In the genomic region with DNA sequence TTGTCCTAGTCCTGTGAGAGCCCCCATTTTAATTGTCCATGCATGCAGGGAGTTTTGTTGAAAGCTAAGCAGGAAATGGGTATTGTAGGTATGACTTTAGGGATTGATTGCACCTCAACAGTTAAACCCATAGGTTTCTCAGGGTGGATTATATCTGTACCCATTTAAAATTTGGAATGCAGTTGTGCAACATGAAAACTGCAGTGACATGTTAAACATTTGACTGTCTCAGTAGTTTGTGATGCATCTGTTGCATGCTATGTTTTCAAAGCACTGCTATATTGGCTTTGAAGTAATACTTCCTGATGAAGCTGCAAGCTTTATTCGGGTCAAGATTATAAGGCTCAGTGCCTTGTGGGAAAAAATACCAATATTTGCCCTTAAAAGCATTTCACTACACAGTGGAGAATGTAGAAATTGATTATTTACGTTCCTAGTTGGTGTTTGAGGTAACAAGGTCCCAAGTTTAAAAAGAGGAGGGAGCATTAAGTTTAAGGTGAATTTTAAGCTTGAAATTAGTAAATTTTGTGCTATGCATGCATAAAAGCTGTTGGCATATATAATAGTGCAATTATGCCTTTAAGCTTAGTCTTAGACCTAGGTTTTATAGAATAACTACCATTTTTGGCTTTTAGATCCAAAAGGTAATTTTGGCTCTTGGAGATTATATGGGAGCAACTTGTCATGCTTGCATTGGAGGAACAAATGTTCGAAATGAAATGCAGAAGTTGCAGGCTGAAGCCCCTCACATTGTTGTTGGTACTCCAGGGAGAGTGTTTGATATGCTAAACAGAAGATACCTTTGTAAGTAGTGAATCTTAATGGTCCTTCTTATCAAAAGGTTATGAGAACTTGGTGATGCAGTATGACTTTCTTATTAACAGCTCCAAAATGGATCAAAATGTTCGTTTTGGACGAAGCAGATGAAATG, we compare ENCODE assay signal across 8 mouse cellular contexts. TPM values are rescaled to one million over a fixed set of nuclear protein-coding genes. Genes with fewer than 3 reads are reported as not detected.
DNase-seq lines count a peak whose midpoint lies in the region; ATAC-seq and TF ChIP-seq lines count a peak whose summit lies in the region.
"Had no signal": no experiment of that assay in that cellular context is flagged by ENCODE, and none has a peak within 500 bp of the region (broad histone marks: within the 10 kb centered on the region; RNA-seq: fewer than 3 reads in every experiment).

No protein-coding gene starts in this region.

- peak overlapping the region; percentile 90 for H3K4me2 ChIP-seq in lung, embryonic 16.5 days (ENCODE audit: low read depth, low read length)
- peak overlapping the region; percentile 91 for H3K4me2 ChIP-seq in limb, embryonic 12.5 days
- peak overlapping the region; percentile 76 for H3K4me2 ChIP-seq in stomach, embryonic 15.5 days

- H3K4me3 ChIP-seq in lung, embryonic 16.5 days (ENCODE audit: low read length), result peak overlapping the region; percentile 77
- H3K4me3 ChIP-seq in lung, adult 2 months (replicated peaks; ENCODE audit: extremely low read depth, low read depth, low read length), result no peak overlapping the region
- peak overlapping the region; percentile 98 for H3K4me3 ChIP-seq in embryonic fibroblast, embryonic 13.5 days (ENCODE audit: insufficient read depth, low read length)
- peak overlapping the region; percentile 97 for H3K4me3 ChIP-seq in limb, embryonic 12.5 days (replicated peaks)
- H3K4me3 ChIP-seq in stomach, embryonic 15.5 days (replicated peaks), result peak overlapping the region; percentile 91

- peaks cover 20% of the 10 kb centered on the region for H3K4me1 ChIP-seq in lung, embryonic 16.5 days (replicated peaks; ENCODE audit: control insufficient read depth, insufficient read depth, low read length)
- peaks cover 9% of the 10 kb centered on the region for H3K4me1 ChIP-seq in lung, adult 2 months (ENCODE audit: control insufficient read depth, insufficient read depth, low read length)
- H3K4me1 ChIP-seq in embryonic fibroblast, embryonic 13.5 days (ENCODE audit: control insufficient read depth, insufficient read depth, low read length), result no peaks in the 10 kb centered on the region
- H3K4me1 ChIP-seq in limb, embryonic 12.5 days (replicated peaks), result peaks cover 19% of the 10 kb centered on the region
- H3K4me1 ChIP-seq in stomach, embryonic 15.5 days, result peaks cover 5% of the 10 kb centered on the region; the same call in 1 of the 2 replicates

- no peaks in the 10 kb centered on the region for H3K9me3 ChIP-seq in lung, embryonic 16.5 days (ENCODE audit: control insufficient read depth, low read length)
- H3K9me3 ChIP-seq in limb, embryonic 12.5 days, result no peaks in the 10 kb centered on the region
- no peaks in the 10 kb centered on the region for H3K9me3 ChIP-seq in stomach, embryonic 15.5 days

- H3K36me3 ChIP-seq in lung, embryonic 16.5 days (ENCODE audit: control insufficient read depth, insufficient read depth, low read length), result peaks cover 45% of the 10 kb centered on the region
- H3K36me3 ChIP-seq in limb, embryonic 12.5 days, result peaks cover 56% of the 10 kb centered on the region
- H3K36me3 ChIP-seq in stomach, embryonic 15.5 days, result peaks cover 34% of the 10 kb centered on the region

- no peak for TF ChIP-seq CTCF in lung, adult 2 months (IDR thresholded peaks at IDR 0.05; ENCODE audit: insufficient read depth, low read length)
- TF ChIP-seq CTCF in embryonic fibroblast, embryonic 13.5 days (IDR thresholded peaks at IDR 0.05; ENCODE audit: borderline replicate concordance, insufficient read depth, low read length), result no peak

- no peak for DNase-seq in lung, adult 2 months
- no peak for DNase-seq in layer of hippocampus, adult 8-10 months (ENCODE audit: low spot score in 2 of 2)
- no peak for DNase-seq in spleen, postnatal 4 days (ENCODE audit: low spot score in 2 of 2)

- no peak for TF ChIP-seq POLR2A in lung, adult 2 months (IDR thresholded peaks at IDR 0.05; ENCODE audit: borderline replicate concordance, extremely low read depth, low read depth, low read length)
- no peak for TF ChIP-seq POLR2A in embryonic fibroblast, embryonic 13.5 days (IDR thresholded peaks at IDR 0.05; ENCODE audit: low read depth, low read length)

- WGBS in lung, embryonic 16.5 days, result 34% methylated on average over 5 of the region's 5 CpGs
- 26% methylated on average over 5 of the region's 5 CpGs for WGBS in lung, adult 2 months
- WGBS in limb, embryonic 12.5 days, result 62% methylated on average over 5 of the region's 5 CpGs
- 43% methylated on average over 5 of the region's 5 CpGs for WGBS in stomach, embryonic 15.5 days

- H3K27ac ChIP-seq in lung, embryonic 16.5 days (ENCODE audit: low read length), result no peak overlapping the region; the same call in 1 of the 2 replicates
- H3K27ac ChIP-seq in embryonic fibroblast, embryonic 13.5 days (ENCODE audit: insufficient read depth, low read length), result peak overlapping the region; percentile 67
- H3K27ac ChIP-seq in limb, embryonic 12.5 days, result no peak overlapping the region
- H3K27ac ChIP-seq in stomach, embryonic 15.5 days, result peak overlapping the region; percentile 44; the same call in 1 of the 2 replicates

- H3K9ac ChIP-seq in lung, embryonic 16.5 days (ENCODE audit: low read length), result peak overlapping the region; percentile 96
- peak overlapping the region; percentile 100 for H3K9ac ChIP-seq in limb, embryonic 12.5 days (replicated peaks)
- H3K9ac ChIP-seq in stomach, embryonic 15.5 days, result peak overlapping the region; percentile 100; the same call in 1 of the 2 replicates

- H3K27me3 ChIP-seq in lung, embryonic 16.5 days (ENCODE audit: control insufficient read depth, insufficient read depth, low read depth, low read length), result no peaks in the 10 kb centered on the region
- no peaks in the 10 kb centered on the region for H3K27me3 ChIP-seq in limb, embryonic 12.5 days
- H3K27me3 ChIP-seq in stomach, embryonic 15.5 days (replicated peaks), result no peaks in the 10 kb centered on the region

- no peak for ATAC-seq in lung, embryonic 16.5 days (ENCODE audit: low read depth)
- ATAC-seq in limb, embryonic 12.5 days (ENCODE audit: insufficient number of reproducible peaks, insufficient read depth, low FRiP score, low TSS enrichment, low read depth), result no peak
- no peak for ATAC-seq in stomach, embryonic 15.5 days (ENCODE audit: insufficient read depth, low FRiP score, low read depth)

RNA-seq across cellular contexts. Expression of gene Eif4a2, which starts 2.4 kb away (rescaled TPM):
- 203 and 205 TPM in 2 replicates for polyA plus RNA-seq in lung, embryonic 16.5 days (2015; fragmentation: Nextera tagmentation; extraction: Ambion mirVana)
- 71.3 and 141 TPM in 2 replicates for polyA plus RNA-seq in lung, adult 2 months (2012; rRNA removed)
- 552 and 554 TPM in 2 replicates for polyA plus RNA-seq in embryonic fibroblast, embryonic 13.5 days (2011; ENCODE audit: insufficient read length, low read depth, missing spikeins)
- polyA plus RNA-seq in limb, embryonic 12.5 days (2016; fragmentation: Nextera tagmentation; extraction: Ambion mirVana), result 237 and 250 TPM in 2 replicates
- polyA plus RNA-seq in stomach, embryonic 15.5 days (2015; fragmentation: Nextera tagmentation; extraction: Ambion mirVana), result 224 and 234 TPM in 2 replicates
- total RNA-seq in layer of hippocampus, adult 8-10 months (2022), result 100 to 1,000 TPM; 842 to 987 (median 891) TPM

RNA-seq across cellular contexts. Expression of gene Rfc4, which starts 17.9 kb away (rescaled TPM):
- polyA plus RNA-seq in lung, embryonic 16.5 days (2015; fragmentation: Nextera tagmentation; extraction: Ambion mirVana), result 108 and 123 TPM in 2 replicates
- polyA plus RNA-seq in lung, adult 2 months (2012; rRNA removed), result 0.15 and 0.57 TPM in 2 replicates
- 17.6 and 22.3 TPM in 2 replicates for polyA plus RNA-seq in embryonic fibroblast, embryonic 13.5 days (2011; ENCODE audit: insufficient read length, low read depth, missing spikeins)
- 175 and 179 TPM in 2 replicates for polyA plus RNA-seq in limb, embryonic 12.5 days (2016; fragmentation: Nextera tagmentation; extraction: Ambion mirVana)
- polyA plus RNA-seq in stomach, embryonic 15.5 days (2015; fragmentation: Nextera tagmentation; extraction: Ambion mirVana), result 109 and 117 TPM in 2 replicates
- total RNA-seq in layer of hippocampus, adult 8-10 months (2022), result 1 to 10 TPM; 2.8 to 5.5 (median 4.3) TPM

RNA-seq across cellular contexts. Expression of gene Adipoq, which starts 36.7 kb away (rescaled TPM):
- 0.73 TPM in 1 of 2 replicates, not detected in the other for polyA plus RNA-seq in lung, embryonic 16.5 days (2015; fragmentation: Nextera tagmentation; extraction: Ambion mirVana)
- polyA plus RNA-seq in lung, adult 2 months (2012; rRNA removed), result 19.3 and 57.0 TPM in 2 replicates
- not detected in 2 replicates for polyA plus RNA-seq in embryonic fibroblast, embryonic 13.5 days (2011; ENCODE audit: insufficient read length, low read depth, missing spikeins)
- polyA plus RNA-seq in limb, embryonic 12.5 days (2016; fragmentation: Nextera tagmentation; extraction: Ambion mirVana), result not detected in 2 replicates
- 0.10 TPM in 1 of 2 replicates, not detected in the other for polyA plus RNA-seq in stomach, embryonic 15.5 days (2015; fragmentation: Nextera tagmentation; extraction: Ambion mirVana)
- not detected for total RNA-seq in layer of hippocampus, adult 8-10 months (2022)
- total RNA-seq: layer of hippocampus, postnatal 14 days had no signal

RNA-seq across cellular contexts. Expression of gene Kng1, which starts 52.0 kb away (rescaled TPM):
- polyA plus RNA-seq in lung, embryonic 16.5 days (2015; fragmentation: Nextera tagmentation; extraction: Ambion mirVana), result 1.2 and 13.7 TPM in 2 replicates
- 0.12 and 0.14 TPM in 2 replicates for polyA plus RNA-seq in lung, adult 2 months (2012; rRNA removed)
- polyA plus RNA-seq in embryonic fibroblast, embryonic 13.5 days (2011; ENCODE audit: insufficient read length, low read depth, missing spikeins), result 1.4 and 1.5 TPM in 2 replicates
- polyA plus RNA-seq in limb, embryonic 12.5 days (2016; fragmentation: Nextera tagmentation; extraction: Ambion mirVana), result 0.15 and 0.17 TPM in 2 replicates
- polyA plus RNA-seq in stomach, embryonic 15.5 days (2015; fragmentation: Nextera tagmentation; extraction: Ambion mirVana), result 12.3 and 42.4 TPM in 2 replicates
- total RNA-seq in layer of hippocampus, adult 8-10 months (2022), result not detected
- total RNA-seq: layer of hippocampus, postnatal 14 days had no signal

Comparison
In these comparisons a context has a peak if more than half of its experiments do, and no peak if none do; other contexts are left out.
1. RNA of gene Rfc4, which starts 17.9 kb away (polyA plus RNA-seq): 175 to 179 TPM in limb, embryonic 12.5 days, 108 to 123 TPM in lung, embryonic 16.5 days, 109 to 117 TPM in stomach, embryonic 15.5 days and 17.6 to 22.3 TPM in embryonic fibroblast, embryonic 13.5 days; 0.15 to 0.57 TPM in lung, adult 2 months; every median in the first group is over 10 times any median in the second.
2. RNA of gene Adipoq, which starts 36.7 kb away (polyA plus RNA-seq): 19.3 to 57.0 TPM in lung, adult 2 months; 0.73 TPM in lung, embryonic 16.5 days, not detected in embryonic fibroblast, embryonic 13.5 days, not detected in limb, embryonic 12.5 days and 0.10 TPM in stomach, embryonic 15.5 days; every median in the first group is over 10 times any median in the second.
3. H3K27ac ChIP-seq: peak in embryonic fibroblast, embryonic 13.5 days (single experiment) and stomach, embryonic 15.5 days (single experiment); none in lung, embryonic 16.5 days (single experiment) and limb, embryonic 12.5 days (single experiment).
4. Peak in every context shown above with its lines, with median percentiles within 50 percentile points of each other: H3K4me2 ChIP-seq and H3K9ac ChIP-seq.